Mouse (Mus musculus) spleen, adult 2 months (tissue): ENCODE results near the gene Bax. TPM values are rescaled to one million over a fixed set of nuclear protein-coding genes. Genes with fewer than 3 reads are reported as not detected.
"Not testable (repeated sequence)": the region's sequence is repeated elsewhere in the genome, so short reads cannot be mapped to it uniquely, and the experiment has no call there.

ENCODE experiments used
- DNase-seq, 2 experiments: peaks; one replicate each; pipeline versions ENCODE4 v3.0.0 to v3.0.0-alpha.2; 2012 to 2021; ENCODE audit warnings: low spot score in 2 of 2, low read depth in 1 of 2
- H3K27ac ChIP-seq: fragments of 200-500 bp; 2 replicates; pipeline ENCODE4 v1.5.1; 2012; ENCODE audit warnings: low read length, inconsistent platforms; ENCODE audit not compliant: insufficient read depth
- H3K27me3 ChIP-seq: fragments of 200-500 bp; 2 replicates; pipeline ENCODE4 v1.6.1; 2012; ENCODE audit warnings: mild to moderate bottlenecking, moderate library complexity, low read length, inconsistent platforms; ENCODE audit not compliant: control insufficient read depth, insufficient read depth
- H3K36me3 ChIP-seq: fragments of 200-500 bp; 2 replicates; pipeline ENCODE4 v1.6.1; 2012; ENCODE audit warnings: mild to moderate bottlenecking, low read length, inconsistent platforms; ENCODE audit not compliant: control insufficient read depth, insufficient read depth
- H3K4me1 ChIP-seq: fragments of 200-500 bp; 2 replicates; pipeline ENCODE4 v1.6.1; 2011; ENCODE audit warnings: inconsistent platforms; ENCODE audit not compliant: control insufficient read depth, insufficient read depth, insufficient read length
- H3K4me3 ChIP-seq: fragments of 200-500 bp; 2 replicates; pipeline ENCODE4 v1.5.1; 2011; ENCODE audit warnings: mild to moderate bottlenecking, inconsistent platforms; ENCODE audit not compliant: insufficient read depth, insufficient read length; ENCODE audit errors: extremely low read depth
- CTCF ChIP-seq: fragments of 200-500 bp; IDR thresholded peaks from 2 replicates; pipeline ENCODE4 v1.5.1; 2011; ENCODE audit warnings: mild to moderate bottlenecking, inconsistent platforms; ENCODE audit not compliant: insufficient read depth, insufficient read length, insufficient replicate concordance; ENCODE audit errors: extremely low read depth
- POLR2A ChIP-seq: fragments of 200-500 bp; IDR thresholded peaks from 2 replicates; pipeline ENCODE4 v1.6.1; 2011; ENCODE audit warnings: low read depth, low read length, inconsistent platforms
- WGBS: fragments of 180-500 bp; shearing (Covaris S2); methylation state at CpG from one replicate; pipeline ENCODE4 v1.1.7; 2018; 5-methylcytosine and 5-hydroxymethylcytosine counted together
- polyA plus RNA-seq: library from polyadenylated mRNA; depleted of rRNA; stranded (reverse); fragments of >200 nt; gene quantifications from 2 replicates; pipeline ENCODE4 v1.2.3, GENCODE M21; 2012

Gene Bax
- polyA plus RNA-seq, 1 experiment: 129 TPM

- 81% methylated on average over 7 of the region's 7 CpGs for WGBS
- Histone ChIP-seq H3K27ac (no peak overlapping the region), H3K4me3 (no peak overlapping the region), H3K27me3 (no peaks in the 10 kb centered on the region), H3K36me3 (peaks cover 4% of the 10 kb centered on the region), H3K4me1 (no peaks in the 10 kb centered on the region)
- no peak for DNase-seq
- no peak for TF ChIP-seq CTCF
- TF ChIP-seq POLR2A: no peak
Observed at GRCm38 (mm10) chr7:45489578-45489977, 22.9 kb upstream of the Bax start.

- Histone ChIP-seq H3K4me1 (no peaks in the 10 kb centered on the region), H3K27me3 (no peaks in the 10 kb centered on the region), H3K4me3 (peak within 1 kb of the TSS; percentile 68), H3K36me3 (peaks cover under 1% of the 10 kb centered on the region; the same call in 1 of the 2 replicates), H3K27ac (0 out of 2 replicates have a peak within 1 kb of the TSS, but pooled peaks have one; percentile 2)
- TF ChIP-seq CTCF (no peak), POLR2A (no peak; the same call in 1 of the 2 replicates)
- peak in 1 of 2 experiments; percentile 47 for DNase-seq
- WGBS: 15% methylated on average over 38 of the region's 38 CpGs
Observed at GRCm38 (mm10) chr7:45488293-45489204, 21.9 kb upstream of the Bax start, which contains the start of gene Dhdh. Gene Dhdh, minus strand, starts transcription at chr7:45488805.

GRCm38 (mm10) chr7:45487861-45488292 lies 21.2 kb upstream of the Bax start:
- Histone ChIP-seq H3K36me3 (no peaks in the 10 kb centered on the region), H3K4me3 (no peak overlapping the region), H3K27ac (no peak overlapping the region), H3K4me1 (no peaks in the 10 kb centered on the region), H3K27me3 (no peaks in the 10 kb centered on the region)
- no peak for DNase-seq
- no peak for TF ChIP-seq CTCF
- no peak for TF ChIP-seq POLR2A
- WGBS: 81% methylated on average over 11 of the region's 11 CpGs

GRCm38 (mm10) chr7:45486761-45487415 lies 20.2 kb upstream of the Bax start, which contains the start of gene Gm45808:
Gene Gm45808, minus strand, starts transcription at chr7:45486811.
- TF ChIP-seq CTCF: no peak
- TF ChIP-seq POLR2A: no peak
- 88% methylated on average over 12 of the region's 12 CpGs for WGBS
- Histone ChIP-seq H3K36me3 (no peaks in the 10 kb centered on the region), H3K27ac (no peak within 1 kb of the TSS), H3K4me1 (no peaks in the 10 kb centered on the region), H3K4me3 (no peak within 1 kb of the TSS), H3K27me3 (no peaks in the 10 kb centered on the region)
- DNase-seq: no peak

- H3K27ac ChIP-seq: no peak overlapping the region
- no peaks in the 10 kb centered on the region for H3K36me3 ChIP-seq
- TF ChIP-seq POLR2A: no peak
- WGBS: 85% methylated on average over 7 of the region's 7 CpGs
- DNase-seq: no peak
- no peak overlapping the region for H3K4me3 ChIP-seq
- no peaks in the 10 kb centered on the region for H3K27me3 ChIP-seq
- no peaks in the 10 kb centered on the region for H3K4me1 ChIP-seq
Observed at GRCm38 (mm10) chr7:45486158-45486557, 19.5 kb upstream of the Bax start.

- not testable (repeated sequence) for DNase-seq, H3K27ac ChIP-seq, H3K4me1 ChIP-seq, H3K4me3 ChIP-seq, H3K36me3 ChIP-seq, H3K27me3 ChIP-seq
- 90% methylated on average over 5 of the region's 5 CpGs for WGBS
Observed at GRCm38 (mm10) chr7:45484985-45485384, 18.3 kb upstream of the Bax start.

GRCm38 (mm10) chr7:45482166-45482565 lies 15.5 kb upstream of the Bax start:
- Histone ChIP-seq H3K4me1 (no peaks in the 10 kb centered on the region), H3K27me3 (no peaks in the 10 kb centered on the region), H3K4me3 (no peak overlapping the region), H3K27ac (no peak overlapping the region), H3K36me3 (no peaks in the 10 kb centered on the region)
- TF ChIP-seq POLR2A: no peak
- no peak for TF ChIP-seq CTCF
- no peak for DNase-seq
- 65% methylated on average over 1 of the region's 1 CpGs for WGBS
